Mouse (Mus musculus): ENCODE data around the gene Pdss2. TPM values are rescaled to one million over a fixed set of nuclear protein-coding genes. Genes with fewer than 3 reads are reported as not detected.

Gene Pdss2
- polyA plus RNA-seq, 1 experiment, result 5.6 TPM

DNA sequence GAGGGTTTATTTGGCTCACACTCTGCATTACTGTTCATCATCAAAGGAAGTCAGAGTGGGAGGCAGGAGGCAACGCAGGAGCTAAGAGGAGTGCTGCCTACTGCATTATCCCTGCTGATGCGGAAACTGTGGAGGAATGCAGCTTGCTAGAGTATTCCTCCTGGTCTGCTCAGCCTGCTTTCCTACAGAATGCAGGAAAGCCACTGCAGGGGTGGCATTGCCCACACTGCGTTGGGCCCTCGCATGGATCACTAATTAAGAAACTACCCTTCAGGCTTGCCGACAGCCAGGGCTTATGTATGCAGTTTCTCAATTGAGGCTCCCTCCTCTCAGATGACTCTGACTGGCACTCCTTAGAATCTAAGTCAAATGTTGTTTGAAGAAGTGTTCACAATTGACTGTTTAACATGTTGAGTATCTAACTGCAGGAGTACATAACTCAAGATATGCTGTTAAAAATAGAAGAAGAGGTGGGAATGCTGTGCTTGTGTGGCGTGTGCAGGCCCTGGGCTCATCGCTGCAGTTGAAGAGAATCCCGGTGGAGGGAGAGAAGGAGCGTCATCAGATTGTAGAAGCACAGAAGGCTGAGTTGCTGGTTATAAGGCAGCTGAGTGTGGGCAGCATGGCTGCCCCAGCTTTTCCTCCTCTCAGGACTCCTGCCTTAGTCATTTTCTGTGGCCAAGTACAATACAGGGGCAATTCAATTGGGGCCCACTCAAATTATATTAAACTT lies 101.3 kb downstream of the Pdss2 start:
- WGBS, result 78% methylated on average over 9 of the region's 9 CpGs
- no peak for DNase-seq
- no peak for TF ChIP-seq CTCF (IDR thresholded peaks at IDR 0.05; ENCODE audit: insufficient read depth, low read length)
- no peak for TF ChIP-seq POLR2A (IDR thresholded peaks at IDR 0.05; ENCODE audit: borderline replicate concordance, extremely low read depth, low read depth, low read length)
- no peak overlapping the region for H3K4me3 ChIP-seq (replicated peaks; ENCODE audit: extremely low read depth, low read depth, low read length)
- H3K4me1 ChIP-seq (ENCODE audit: control insufficient read depth, insufficient read depth, low read length), result no peaks in the 10 kb centered on the region

DNA sequence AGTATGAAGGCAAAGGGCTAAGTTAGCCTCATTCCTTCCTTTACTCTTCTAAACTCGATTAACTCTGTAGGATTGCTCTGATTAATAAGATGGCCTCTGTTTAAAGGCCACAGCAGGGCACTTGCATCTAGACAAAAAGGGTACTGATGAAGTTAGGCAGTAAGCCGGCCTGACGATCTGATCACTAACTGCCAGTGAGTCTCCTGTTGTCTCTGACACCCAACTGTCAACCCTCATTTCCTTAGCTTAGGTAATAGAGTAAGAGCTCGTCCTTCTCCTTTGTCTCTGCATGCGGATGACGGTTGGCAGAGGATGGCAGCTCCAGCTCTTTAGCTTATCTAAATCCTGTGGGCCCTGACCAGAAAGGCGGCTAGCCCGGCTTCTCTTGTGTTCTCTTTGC lies 102.1 kb downstream of the Pdss2 start:
- 75% methylated on average over 8 of the region's 8 CpGs for WGBS
- H3K4me3 ChIP-seq (replicated peaks; ENCODE audit: extremely low read depth, low read depth, low read length), result no peak overlapping the region
- no peaks in the 10 kb centered on the region for H3K4me1 ChIP-seq (ENCODE audit: control insufficient read depth, insufficient read depth, low read length)
- no peak for DNase-seq
- TF ChIP-seq CTCF (IDR thresholded peaks at IDR 0.05; ENCODE audit: insufficient read depth, low read length), result no peak
- no peak for TF ChIP-seq POLR2A (IDR thresholded peaks at IDR 0.05; ENCODE audit: borderline replicate concordance, extremely low read depth, low read depth, low read length)

DNA sequence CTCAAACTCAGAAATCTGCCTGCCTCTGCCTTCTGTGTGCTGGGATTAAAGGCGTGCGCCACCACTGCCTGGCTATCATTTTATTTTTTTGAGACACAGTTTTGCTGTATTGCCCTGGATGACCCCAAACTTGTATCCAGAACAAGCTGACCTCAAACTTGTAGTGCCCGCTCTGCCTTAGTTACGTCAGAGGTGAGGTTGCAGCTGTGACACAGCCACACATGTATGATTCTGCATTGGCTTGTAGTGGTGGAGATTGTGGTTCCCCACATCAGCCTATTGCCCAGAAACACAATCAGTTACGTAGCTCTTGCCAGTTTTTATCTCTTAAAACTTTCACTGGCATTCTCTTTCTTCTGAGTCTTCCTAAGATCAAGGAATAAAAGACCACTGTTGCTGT lies 108.5 kb downstream of the Pdss2 start:
- WGBS, result 94% methylated on average over 5 of the region's 5 CpGs
- no peak overlapping the region for H3K4me3 ChIP-seq (replicated peaks; ENCODE audit: extremely low read depth, low read depth, low read length)
- TF ChIP-seq POLR2A (IDR thresholded peaks at IDR 0.05; ENCODE audit: borderline replicate concordance, extremely low read depth, low read depth, low read length) (no peak), CTCF (IDR thresholded peaks at IDR 0.05; ENCODE audit: insufficient read depth, low read length) (no peak)
- H3K4me1 ChIP-seq (ENCODE audit: control insufficient read depth, insufficient read depth, low read length), result peaks cover 2% of the 10 kb centered on the region; the same call in 1 of the 2 replicates
- DNase-seq, result no peak

DNA sequence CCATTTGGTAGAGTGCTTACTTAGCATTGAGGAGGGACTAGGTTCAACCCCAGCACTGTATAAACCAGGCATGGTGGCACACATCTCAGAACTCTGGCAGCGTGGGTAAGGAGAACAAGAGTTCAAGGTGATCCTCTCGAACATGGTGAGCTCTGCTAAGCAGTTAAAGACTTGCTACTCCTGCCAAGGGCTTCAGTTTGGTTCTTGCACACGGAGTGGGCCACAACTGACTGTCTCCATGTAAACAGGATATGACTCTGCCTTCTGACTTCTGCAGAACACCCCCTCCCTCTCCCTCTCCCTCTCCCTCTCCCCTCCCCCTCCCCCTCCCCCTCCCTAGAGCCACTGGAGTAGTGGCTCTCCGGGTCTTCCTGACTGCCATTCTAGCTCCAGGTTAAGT lies 109.4 kb downstream of the Pdss2 start:
- DNase-seq, result no peak
- Histone ChIP-seq H3K4me3 (replicated peaks; ENCODE audit: extremely low read depth, low read depth, low read length) (no peak overlapping the region), H3K4me1 (ENCODE audit: control insufficient read depth, insufficient read depth, low read length) (peaks cover 2% of the 10 kb centered on the region; the same call in 1 of the 2 replicates)
- TF ChIP-seq CTCF (IDR thresholded peaks at IDR 0.05; ENCODE audit: insufficient read depth, low read length) (no peak), POLR2A (IDR thresholded peaks at IDR 0.05; ENCODE audit: borderline replicate concordance, extremely low read depth, low read depth, low read length) (no peak)
- WGBS, result 31% methylated on average over 4 of the region's 4 CpGs

DNA sequence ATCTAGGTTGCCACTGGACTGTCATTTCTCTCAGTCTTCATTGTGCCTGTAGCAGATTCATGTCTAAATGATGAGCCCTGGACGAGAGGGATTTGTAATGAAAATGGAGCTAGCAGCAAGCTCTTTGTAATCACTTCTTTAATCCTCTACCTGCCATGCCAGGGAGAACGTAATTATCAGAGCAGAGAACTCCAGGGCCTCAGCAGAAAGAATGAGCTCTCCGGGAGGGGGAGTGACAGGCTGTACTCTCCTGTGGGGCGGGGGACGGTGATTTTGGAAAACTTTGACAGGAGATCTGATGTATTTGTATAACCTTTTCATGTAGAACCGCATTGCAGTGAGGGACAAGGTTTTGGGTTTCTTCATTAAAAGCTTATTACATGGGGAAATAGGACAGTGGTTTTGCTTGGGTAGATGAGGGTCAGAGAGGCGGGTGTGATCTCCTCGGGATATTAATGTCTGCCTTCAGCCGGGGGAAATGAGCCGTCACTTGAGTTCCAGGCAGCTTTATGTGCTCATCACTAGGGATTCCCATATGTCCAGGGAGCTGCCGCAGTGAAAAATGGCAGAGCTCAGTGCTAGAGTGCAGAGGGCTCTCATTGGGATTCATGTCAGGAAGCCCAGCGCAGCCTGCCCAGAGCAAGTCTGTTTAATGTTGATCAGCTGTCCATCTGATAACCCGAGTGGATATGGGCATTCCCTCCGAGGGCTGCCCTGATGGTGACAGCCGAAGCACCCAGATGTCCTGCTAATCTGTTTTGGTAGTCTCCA lies 110.8 kb downstream of the Pdss2 start:
- 61% methylated on average over 15 of the region's 15 CpGs for WGBS
- Histone ChIP-seq H3K4me3 (replicated peaks; ENCODE audit: extremely low read depth, low read depth, low read length) (no peak overlapping the region), H3K4me1 (ENCODE audit: control insufficient read depth, insufficient read depth, low read length) (peaks cover 2% of the 10 kb centered on the region; the same call in 1 of the 2 replicates)
- TF ChIP-seq POLR2A (IDR thresholded peaks at IDR 0.05; ENCODE audit: borderline replicate concordance, extremely low read depth, low read depth, low read length), result no peak
- no peak for TF ChIP-seq CTCF (IDR thresholded peaks at IDR 0.05; ENCODE audit: insufficient read depth, low read length)
- no peak for DNase-seq

DNA sequence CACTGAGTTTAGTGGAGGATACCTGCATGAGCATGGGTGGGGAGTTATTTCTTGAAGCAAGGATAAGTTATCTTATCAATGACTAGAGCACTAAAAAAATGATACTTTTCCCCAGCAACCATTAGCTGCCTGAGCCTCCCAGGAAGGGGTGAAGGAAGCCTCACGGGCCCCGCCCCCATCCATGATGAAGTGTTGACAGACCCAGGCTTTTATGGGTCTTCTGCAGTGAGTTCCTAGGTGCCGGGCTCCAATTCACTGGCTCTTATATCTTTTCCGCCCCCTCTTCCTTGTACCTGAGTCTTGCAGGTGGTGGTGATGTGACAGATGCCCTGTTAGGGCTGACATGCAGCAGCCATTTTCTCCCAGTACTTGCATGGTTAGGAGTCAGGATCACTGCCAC lies 114.6 kb downstream of the Pdss2 start:
- TF ChIP-seq POLR2A (IDR thresholded peaks at IDR 0.05; ENCODE audit: borderline replicate concordance, extremely low read depth, low read depth, low read length) (no peak), CTCF (IDR thresholded peaks at IDR 0.05; ENCODE audit: insufficient read depth, low read length) (no peak)
- WGBS, result 54% methylated on average over 4 of the region's 4 CpGs

DNA sequence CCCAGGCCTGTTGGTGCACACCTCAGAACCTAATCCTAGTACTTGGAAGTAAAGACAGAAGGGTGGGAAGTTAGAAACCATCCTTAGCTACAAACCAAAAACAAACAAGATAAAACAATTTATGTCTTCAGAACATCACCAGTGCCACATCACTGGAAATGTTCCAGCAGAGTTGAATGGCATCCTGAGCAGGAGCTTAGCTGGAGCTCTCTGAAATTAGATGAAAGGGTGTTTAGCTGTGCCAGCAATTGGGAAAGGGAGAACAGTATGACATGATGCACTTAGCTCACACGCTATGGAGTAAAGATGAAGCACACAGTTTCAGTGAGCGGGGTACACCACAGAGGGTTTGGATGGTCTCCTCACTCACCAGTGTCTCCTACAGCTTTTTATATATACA lies 115.8 kb downstream of the Pdss2 start:
- 89% methylated on average over 2 of the region's 2 CpGs for WGBS
- H3K4me1 ChIP-seq (ENCODE audit: control insufficient read depth, insufficient read depth, low read length), result no peaks in the 10 kb centered on the region
- no peak for TF ChIP-seq CTCF (IDR thresholded peaks at IDR 0.05; ENCODE audit: insufficient read depth, low read length)
- DNase-seq, result no peak
- H3K4me3 ChIP-seq (replicated peaks; ENCODE audit: extremely low read depth, low read depth, low read length), result no peak overlapping the region

More for the DNA sequence above, 114.6 kb downstream of the Pdss2 start:
- no peak for DNase-seq
- Histone ChIP-seq H3K4me1 (ENCODE audit: control insufficient read depth, insufficient read depth, low read length) (no peaks in the 10 kb centered on the region), H3K4me3 (replicated peaks; ENCODE audit: extremely low read depth, low read depth, low read length) (no peak overlapping the region)

DNA sequence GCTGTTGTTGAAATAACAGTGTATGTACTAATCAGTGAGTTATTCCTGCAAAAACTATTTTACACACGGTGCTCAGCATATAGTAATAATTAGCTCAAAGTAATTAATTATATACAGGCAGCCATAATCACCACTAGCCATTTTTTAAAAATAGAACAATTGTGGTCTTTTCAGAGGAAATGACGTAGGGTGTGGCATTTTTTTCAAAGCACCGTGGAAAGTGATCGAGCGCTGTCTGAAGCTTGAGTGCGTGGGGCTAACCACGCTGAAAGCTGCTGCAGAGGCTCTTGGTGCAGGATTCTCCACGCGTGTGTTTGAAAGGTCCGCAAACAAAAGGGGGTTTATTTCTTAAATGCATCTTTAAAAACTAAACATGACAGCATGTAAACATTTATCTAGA lies 118.5 kb downstream of the Pdss2 start:
- 58% methylated on average over 10 of the region's 10 CpGs for WGBS
- no peak overlapping the region for H3K4me3 ChIP-seq (replicated peaks; ENCODE audit: extremely low read depth, low read depth, low read length)
- no peak for TF ChIP-seq CTCF (IDR thresholded peaks at IDR 0.05; ENCODE audit: insufficient read depth, low read length)
- no peak for DNase-seq
- no peaks in the 10 kb centered on the region for H3K4me1 ChIP-seq (ENCODE audit: control insufficient read depth, insufficient read depth, low read length)

DNA sequence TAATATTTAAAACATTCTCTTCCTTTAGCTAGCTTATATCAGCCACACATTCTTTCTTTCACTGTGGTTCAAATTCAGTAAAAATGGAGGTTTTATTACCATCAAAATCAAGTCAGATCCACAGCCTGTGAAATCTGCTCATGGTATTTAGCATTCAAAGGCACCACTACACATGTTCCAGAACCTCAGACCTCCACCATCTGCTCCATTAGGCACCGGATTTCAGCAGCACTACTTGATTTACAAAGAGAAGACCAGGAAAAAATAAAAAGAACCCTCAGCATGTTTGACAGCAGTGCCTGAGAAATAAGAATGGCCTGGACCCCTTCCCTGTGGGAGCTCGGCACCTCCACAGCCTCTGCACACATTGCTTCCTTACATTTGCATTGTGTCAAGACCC lies 128.4 kb downstream of the Pdss2 start:
- no peak for DNase-seq
- TF ChIP-seq CTCF (IDR thresholded peaks at IDR 0.05; ENCODE audit: insufficient read depth, low read length), result no peak
- no peak for TF ChIP-seq POLR2A (IDR thresholded peaks at IDR 0.05; ENCODE audit: borderline replicate concordance, extremely low read depth, low read depth, low read length)
- 92% methylated on average over 2 of the region's 2 CpGs for WGBS
- Histone ChIP-seq H3K4me3 (replicated peaks; ENCODE audit: extremely low read depth, low read depth, low read length) (no peak overlapping the region), H3K4me1 (ENCODE audit: control insufficient read depth, insufficient read depth, low read length) (peaks cover 3% of the 10 kb centered on the region; the same call in 1 of the 2 replicates)

DNA sequence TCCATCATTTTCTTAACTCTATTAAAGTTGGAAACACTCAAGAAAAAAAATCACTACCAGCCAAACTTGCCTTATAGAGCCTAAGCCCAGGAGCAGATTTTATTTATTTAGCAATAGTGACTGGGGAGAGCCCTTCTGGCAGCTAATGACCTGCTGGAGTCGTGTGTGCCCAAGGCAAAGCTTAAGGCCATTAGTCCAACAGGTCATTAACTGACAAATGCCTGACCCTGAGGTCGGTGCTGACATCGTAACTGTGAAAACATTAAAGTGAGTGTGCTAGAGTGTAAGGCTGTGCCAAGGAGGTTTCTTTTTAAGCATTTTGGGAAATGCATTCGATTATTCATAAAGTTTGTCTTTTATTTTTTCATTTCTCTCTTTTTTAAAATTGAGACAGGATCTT lies 136.6 kb downstream of the Pdss2 start:
- no peak for DNase-seq
- no peaks in the 10 kb centered on the region for H3K4me1 ChIP-seq (ENCODE audit: control insufficient read depth, insufficient read depth, low read length)
- WGBS, result 54% methylated on average over 4 of the region's 4 CpGs
- TF ChIP-seq CTCF (IDR thresholded peaks at IDR 0.05; ENCODE audit: insufficient read depth, low read length) (no peak), POLR2A (IDR thresholded peaks at IDR 0.05; ENCODE audit: borderline replicate concordance, extremely low read depth, low read depth, low read length) (no peak)
- H3K4me3 ChIP-seq (replicated peaks; ENCODE audit: extremely low read depth, low read depth, low read length), result no peak overlapping the region

All from lung, adult 2 months (tissue).